Mouse (Mus musculus) retina, postnatal 7 days (tissue): ENCODE measurements around the gene Mefv.
"Not testable (repeated sequence)": the region's sequence is repeated elsewhere in the genome, so short reads cannot be mapped to it uniquely, and the experiment has no call there.

Experiments
- DNase-seq: peaks from one replicate; pipeline ENCODE4 v3.0.0-alpha.2; 2012; ENCODE audit warnings: low read depth, low spot score

Gene Mefv

GRCm38 (mm10) chr16:3717980-3718379 is at the start of gene Mefv:
Gene Mefv, minus strand, starts transcription at chr16:3718097.
- no peak for DNase-seq

- no peak for DNase-seq
Measured at GRCm38 (mm10) chr16:3748976-3749375, 31.1 kb upstream of the Mefv start.

GRCm38 (mm10) chr16:3745656-3746055 is 27.8 kb upstream of the Mefv start:
- no peak for DNase-seq

- DNase-seq = no peak
Measured at GRCm38 (mm10) chr16:3744186-3744700, 26.3 kb upstream of the Mefv start.

- peak; percentile 97 for DNase-seq
Measured at GRCm38 (mm10) chr16:3743503-3744185, 25.7 kb upstream of the Mefv start, which contains the start of gene Zfp263. Gene Zfp263, plus strand, starts transcription at chr16:3744093.

- no peak for DNase-seq
Measured at GRCm38 (mm10) chr16:3742466-3742865, 24.6 kb upstream of the Mefv start.

GRCm38 (mm10) chr16:3733198-3733732 is 15.4 kb upstream of the Mefv start:
- no peak for DNase-seq

GRCm38 (mm10) chr16:3732612-3733011 is 14.7 kb upstream of the Mefv start:
- no peak for DNase-seq

- no peak for DNase-seq
Measured at GRCm38 (mm10) chr16:3727980-3728720, 10.3 kb upstream of the Mefv start.

GRCm38 (mm10) chr16:3723231-3723630 is 5.3 kb upstream of the Mefv start:
- DNase-seq = no peak

GRCm38 (mm10) chr16:3714731-3715130 is 3.2 kb downstream of the Mefv start:
- no peak for DNase-seq

- no peak for DNase-seq
Measured at GRCm38 (mm10) chr16:3706680-3707079, 11.2 kb downstream of the Mefv start.

- DNase-seq = no peak
Measured at GRCm38 (mm10) chr16:3700893-3701292, 17.0 kb downstream of the Mefv start.

- DNase-seq = no peak
Measured at GRCm38 (mm10) chr16:3699281-3699680, 18.6 kb downstream of the Mefv start.

- not testable (repeated sequence) for DNase-seq
Measured at GRCm38 (mm10) chr16:3689608-3690007, 28.3 kb downstream of the Mefv start.
